Mouse (Mus musculus): ENCODE data around the gene Lrguk. TPM values are rescaled to one million over a fixed set of nuclear protein-coding genes. Genes with fewer than 3 reads are reported as not detected.

The Lrguk gene
- polyA plus RNA-seq, 1 experiment, result not detected

GRCm38 (mm10) chr6:34132391-34132790 lies 103.1 kb downstream of the Lrguk start:
- TF ChIP-seq POLR2A (IDR thresholded peaks at IDR 0.05; ENCODE audit: borderline replicate concordance, low read depth, low read length) (no peak), CTCF (IDR thresholded peaks at IDR 0.05; ENCODE audit: low read depth, low read length) (no peak)

GRCm38 (mm10) chr6:34138366-34138765 lies 109.1 kb downstream of the Lrguk start:
- H3K4me1 ChIP-seq (ENCODE audit: control insufficient read depth, insufficient read depth, low read length), result no peaks in the 10 kb centered on the region

More at GRCm38 (mm10) chr6:34132391-34132790, 103.1 kb downstream of the Lrguk start:
- Histone ChIP-seq H3K4me1 (ENCODE audit: control insufficient read depth, insufficient read depth, low read length) (peaks cover 3% of the 10 kb centered on the region; the same call in 1 of the 2 replicates), H3K27ac (ENCODE audit: insufficient read depth, low read depth, low read length) (no peak overlapping the region), H3K4me3 (ENCODE audit: insufficient read depth, low read length) (no peak overlapping the region)

GRCm38 (mm10) chr6:34142931-34143330 lies 113.7 kb downstream of the Lrguk start:
- Histone ChIP-seq H3K27ac (ENCODE audit: insufficient read depth, low read depth, low read length) (no peak overlapping the region), H3K4me1 (ENCODE audit: control insufficient read depth, insufficient read depth, low read length) (no peaks in the 10 kb centered on the region), H3K4me3 (ENCODE audit: insufficient read depth, low read length) (no peak overlapping the region)
- TF ChIP-seq CTCF (IDR thresholded peaks at IDR 0.05; ENCODE audit: low read depth, low read length), result no peak
- no peak for TF ChIP-seq POLR2A (IDR thresholded peaks at IDR 0.05; ENCODE audit: borderline replicate concordance, low read depth, low read length)

More at GRCm38 (mm10) chr6:34138366-34138765, 109.1 kb downstream of the Lrguk start:
- Histone ChIP-seq H3K27ac (ENCODE audit: insufficient read depth, low read depth, low read length) (no peak overlapping the region), H3K4me3 (ENCODE audit: insufficient read depth, low read length) (no peak overlapping the region)
- TF ChIP-seq CTCF (IDR thresholded peaks at IDR 0.05; ENCODE audit: low read depth, low read length) (no peak), POLR2A (IDR thresholded peaks at IDR 0.05; ENCODE audit: borderline replicate concordance, low read depth, low read length) (no peak)

- H3K27ac ChIP-seq (ENCODE audit: insufficient read depth, low read depth, low read length), result no peak overlapping the region
- TF ChIP-seq CTCF (IDR thresholded peaks at IDR 0.05; ENCODE audit: low read depth, low read length) (no peak), POLR2A (IDR thresholded peaks at IDR 0.05; ENCODE audit: borderline replicate concordance, low read depth, low read length) (no peak)
- H3K4me3 ChIP-seq (ENCODE audit: insufficient read depth, low read length), result no peak overlapping the region
- H3K4me1 ChIP-seq (ENCODE audit: control insufficient read depth, insufficient read depth, low read length), result no peaks in the 10 kb centered on the region
Measured at GRCm38 (mm10) chr6:34146042-34146441, 116.8 kb downstream of the Lrguk start.

GRCm38 (mm10) chr6:34148021-34148420 lies 118.8 kb downstream of the Lrguk start:
- Histone ChIP-seq H3K4me1 (ENCODE audit: control insufficient read depth, insufficient read depth, low read length) (no peaks in the 10 kb centered on the region), H3K27ac (ENCODE audit: insufficient read depth, low read depth, low read length) (no peak overlapping the region), H3K4me3 (ENCODE audit: insufficient read depth, low read length) (no peak overlapping the region)
- TF ChIP-seq CTCF (IDR thresholded peaks at IDR 0.05; ENCODE audit: low read depth, low read length) (no peak), POLR2A (IDR thresholded peaks at IDR 0.05; ENCODE audit: borderline replicate concordance, low read depth, low read length) (no peak)

GRCm38 (mm10) chr6:34148639-34149038 lies 119.4 kb downstream of the Lrguk start:
- TF ChIP-seq POLR2A (IDR thresholded peaks at IDR 0.05; ENCODE audit: borderline replicate concordance, low read depth, low read length) (no peak), CTCF (IDR thresholded peaks at IDR 0.05; ENCODE audit: low read depth, low read length) (no peak)
- Histone ChIP-seq H3K4me3 (ENCODE audit: insufficient read depth, low read length) (no peak overlapping the region), H3K27ac (ENCODE audit: insufficient read depth, low read depth, low read length) (no peak overlapping the region), H3K4me1 (ENCODE audit: control insufficient read depth, insufficient read depth, low read length) (no peaks in the 10 kb centered on the region)

GRCm38 (mm10) chr6:34149066-34149465 lies 119.8 kb downstream of the Lrguk start:
- TF ChIP-seq POLR2A (IDR thresholded peaks at IDR 0.05; ENCODE audit: borderline replicate concordance, low read depth, low read length) (no peak), CTCF (IDR thresholded peaks at IDR 0.05; ENCODE audit: low read depth, low read length) (no peak)
- Histone ChIP-seq H3K4me3 (ENCODE audit: insufficient read depth, low read length) (no peak overlapping the region), H3K27ac (ENCODE audit: insufficient read depth, low read depth, low read length) (no peak overlapping the region), H3K4me1 (ENCODE audit: control insufficient read depth, insufficient read depth, low read length) (no peaks in the 10 kb centered on the region)

GRCm38 (mm10) chr6:34149821-34150220 lies 120.6 kb downstream of the Lrguk start:
- H3K27ac ChIP-seq (ENCODE audit: insufficient read depth, low read depth, low read length), result no peak overlapping the region

GRCm38 (mm10) chr6:34153069-34154052 lies 124.1 kb downstream of the Lrguk start:
- Histone ChIP-seq H3K4me1 (ENCODE audit: control insufficient read depth, insufficient read depth, low read length) (peaks cover 5% of the 10 kb centered on the region), H3K27ac (ENCODE audit: insufficient read depth, low read depth, low read length) (no peak overlapping the region), H3K4me3 (ENCODE audit: insufficient read depth, low read length) (no peak overlapping the region)
- TF ChIP-seq CTCF (IDR thresholded peaks at IDR 0.05; ENCODE audit: low read depth, low read length), result no peak
- TF ChIP-seq POLR2A (IDR thresholded peaks at IDR 0.05; ENCODE audit: borderline replicate concordance, low read depth, low read length), result no peak

More at GRCm38 (mm10) chr6:34149821-34150220, 120.6 kb downstream of the Lrguk start:
- no peak for TF ChIP-seq CTCF (IDR thresholded peaks at IDR 0.05; ENCODE audit: low read depth, low read length)
- no peak for TF ChIP-seq POLR2A (IDR thresholded peaks at IDR 0.05; ENCODE audit: borderline replicate concordance, low read depth, low read length)
- Histone ChIP-seq H3K4me1 (ENCODE audit: control insufficient read depth, insufficient read depth, low read length) (no peaks in the 10 kb centered on the region), H3K4me3 (ENCODE audit: insufficient read depth, low read length) (no peak overlapping the region)

GRCm38 (mm10) chr6:34154202-34154601 lies 125.0 kb downstream of the Lrguk start:
- TF ChIP-seq CTCF (IDR thresholded peaks at IDR 0.05; ENCODE audit: low read depth, low read length), result no peak
- no peak for TF ChIP-seq POLR2A (IDR thresholded peaks at IDR 0.05; ENCODE audit: borderline replicate concordance, low read depth, low read length)

More at GRCm38 (mm10) chr6:34154202-34154601, 125.0 kb downstream of the Lrguk start:
- no peak overlapping the region for H3K4me3 ChIP-seq (ENCODE audit: insufficient read depth, low read length)
- no peak overlapping the region for H3K27ac ChIP-seq (ENCODE audit: insufficient read depth, low read depth, low read length)
- peaks cover 5% of the 10 kb centered on the region for H3K4me1 ChIP-seq (ENCODE audit: control insufficient read depth, insufficient read depth, low read length)
